Mouse (Mus musculus) limb, embryonic 12.5 days (tissue): ENCODE results near the gene Klf13. TPM values are rescaled to one million over a fixed set of nuclear protein-coding genes. Genes with fewer than 3 reads are reported as not detected.

Experiments
- ATAC-seq: fragments of 200-750 bp; cut with Nextera tagmentation; 2 replicates; pipeline ENCODE4 v1.8.0; 2017; ENCODE audit warnings: low read depth, moderate TSS enrichment; ENCODE audit not compliant: insufficient number of reproducible peaks, insufficient read depth, low FRiP score, low TSS enrichment
- H3K27ac ChIP-seq: fragments of 300-500 bp; sonication (generic); 2 replicates; pipeline ENCODE4 v1.5.1; 2016; ENCODE audit warnings: mild to moderate bottlenecking, moderate library complexity
- H3K27me3 ChIP-seq: fragments of 300-500 bp; sonication (generic); 2 replicates; pipeline ENCODE4 v1.6.1; 2016; ENCODE audit warnings: mild to moderate bottlenecking, moderate library complexity
- H3K36me3 ChIP-seq: fragments of 300-500 bp; sonication (generic); 2 replicates; pipeline ENCODE4 v1.6.1; 2016; ENCODE audit warnings: mild to moderate bottlenecking, moderate library complexity
- H3K4me1 ChIP-seq: fragments of 300-500 bp; sonication (generic); replicated peaks from 2 replicates; pipeline ENCODE4 v1.6.1; 2016
- H3K4me2 ChIP-seq: fragments of 300-500 bp; sonication (generic); 2 replicates; pipeline ENCODE4 v1.6.1; 2016; ENCODE audit warnings: mild to moderate bottlenecking, moderate library complexity
- H3K4me3 ChIP-seq: fragments of 300-500 bp; sonication (generic); replicated peaks from 2 replicates; pipeline ENCODE4 v1.5.1; 2016; ENCODE audit warnings: mild to moderate bottlenecking
- H3K9ac ChIP-seq: fragments of 300-500 bp; sonication (generic); replicated peaks from 2 replicates; pipeline ENCODE4 v1.6.1; 2016; ENCODE audit warnings: mild to moderate bottlenecking, moderate library complexity
- H3K9me3 ChIP-seq: fragments of 300-500 bp; sonication (generic); 2 replicates; pipeline ENCODE4 v1.6.1; 2016; ENCODE audit warnings: mild to moderate bottlenecking, moderate library complexity
- WGBS: fragments of 180-500 bp; shearing (Covaris S2); methylation state at CpG from one replicate; pipeline ENCODE4 v1.1.7; 2016; 5-methylcytosine and 5-hydroxymethylcytosine counted together
- polyA plus RNA-seq: library from polyadenylated mRNA; unstranded; fragments of >200 nt; fragmentation: Nextera tagmentation; extraction: Ambion mirVana; gene quantifications from 2 replicates; pipeline ENCODE4 v1.2.1, GENCODE M21; 2016

The Klf13 gene
- polyA plus RNA-seq, 1 experiment from 2014 or later: 17.0 TPM

DNA sequence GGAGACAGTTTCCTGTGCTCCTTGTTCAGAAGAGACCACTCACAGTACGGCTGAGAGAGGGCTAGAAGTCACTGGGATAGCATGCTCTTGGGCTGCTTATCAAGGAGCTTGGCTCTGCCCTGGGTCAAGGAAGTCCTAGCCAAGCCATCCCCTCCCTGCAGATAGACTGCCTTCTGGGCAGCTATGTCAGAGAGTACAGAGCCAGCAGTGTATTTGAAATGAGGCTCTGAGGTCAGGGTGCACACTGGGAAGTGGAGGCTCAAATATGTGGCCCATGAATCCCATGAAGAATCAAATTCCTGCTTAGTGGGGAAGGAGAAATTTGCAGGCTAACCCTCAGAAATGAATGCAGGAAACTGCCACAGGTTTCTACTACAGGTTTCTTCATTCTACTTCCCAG lies 4.2 kb downstream of the Klf13 start:
- H3K9ac ChIP-seq: no peak overlapping the region
- no peak overlapping the region for H3K4me3 ChIP-seq
- WGBS: 85% methylated on average over 1 of the region's 1 CpGs
- peaks cover 19% of the 10 kb centered on the region for H3K4me1 ChIP-seq
- ATAC-seq: no peak
- H3K27ac ChIP-seq: no peak overlapping the region
- no peak overlapping the region for H3K4me2 ChIP-seq
- no peaks in the 10 kb centered on the region for H3K36me3 ChIP-seq
- no peaks in the 10 kb centered on the region for H3K9me3 ChIP-seq
- H3K27me3 ChIP-seq: no peaks in the 10 kb centered on the region; the same call in 1 of the 2 replicates

DNA sequence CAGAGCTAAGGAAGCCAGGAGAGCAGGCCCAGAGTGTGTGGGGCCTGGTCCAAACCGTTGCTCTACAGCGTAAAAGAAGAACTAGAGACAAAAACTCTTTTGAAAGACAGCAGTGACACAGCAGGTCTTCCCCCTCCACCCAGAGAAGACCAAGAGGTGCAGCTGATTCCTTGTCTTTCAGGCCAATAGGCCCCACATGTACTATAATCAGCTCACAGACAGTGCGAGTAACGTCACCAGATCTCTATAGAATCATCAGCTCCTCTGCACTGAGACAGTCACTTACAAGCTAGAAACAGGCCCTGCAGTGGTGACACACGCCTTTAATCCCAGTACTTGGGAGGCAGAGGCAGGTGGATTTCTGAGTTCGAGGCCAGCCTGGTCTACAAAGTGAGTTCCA lies 4.8 kb downstream of the Klf13 start:
- peaks cover 19% of the 10 kb centered on the region for H3K4me1 ChIP-seq
- no peak overlapping the region for H3K27ac ChIP-seq
- no peak overlapping the region for H3K9ac ChIP-seq
- H3K27me3 ChIP-seq: no peaks in the 10 kb centered on the region
- no peak for ATAC-seq
- WGBS: 89% methylated on average over 6 of the region's 6 CpGs
- no peak overlapping the region for H3K4me3 ChIP-seq
- H3K9me3 ChIP-seq: no peaks in the 10 kb centered on the region
- no peaks in the 10 kb centered on the region for H3K36me3 ChIP-seq
- H3K4me2 ChIP-seq: no peak overlapping the region

DNA sequence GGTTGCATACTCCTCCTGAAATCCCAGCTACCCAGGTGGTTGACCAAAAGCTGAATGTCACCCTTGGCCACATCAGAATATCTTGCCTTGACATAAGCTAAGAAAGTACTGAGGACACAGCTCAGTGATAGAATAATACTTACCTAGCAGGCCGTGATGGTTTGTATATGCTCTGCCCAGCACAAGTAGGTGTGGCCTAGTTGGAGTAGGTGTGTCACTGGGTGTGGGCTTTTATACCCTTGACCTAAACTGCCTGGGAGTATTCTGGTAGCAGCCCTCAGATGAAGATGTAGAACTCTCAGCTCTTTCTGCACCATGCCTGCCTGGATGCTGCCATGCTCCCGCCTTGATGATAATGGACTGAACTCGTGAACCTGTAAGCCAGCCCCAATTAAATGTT lies 6.3 kb downstream of the Klf13 start:
- H3K36me3 ChIP-seq: no peaks in the 10 kb centered on the region
- ATAC-seq: no peak
- no peak overlapping the region for H3K4me3 ChIP-seq
- H3K4me1 ChIP-seq: peaks cover 19% of the 10 kb centered on the region
- no peak overlapping the region for H3K27ac ChIP-seq
- H3K27me3 ChIP-seq: no peaks in the 10 kb centered on the region
- no peak overlapping the region for H3K4me2 ChIP-seq
- H3K9ac ChIP-seq: no peak overlapping the region
- H3K9me3 ChIP-seq: no peaks in the 10 kb centered on the region
- WGBS: 87% methylated on average over 3 of the region's 3 CpGs

DNA sequence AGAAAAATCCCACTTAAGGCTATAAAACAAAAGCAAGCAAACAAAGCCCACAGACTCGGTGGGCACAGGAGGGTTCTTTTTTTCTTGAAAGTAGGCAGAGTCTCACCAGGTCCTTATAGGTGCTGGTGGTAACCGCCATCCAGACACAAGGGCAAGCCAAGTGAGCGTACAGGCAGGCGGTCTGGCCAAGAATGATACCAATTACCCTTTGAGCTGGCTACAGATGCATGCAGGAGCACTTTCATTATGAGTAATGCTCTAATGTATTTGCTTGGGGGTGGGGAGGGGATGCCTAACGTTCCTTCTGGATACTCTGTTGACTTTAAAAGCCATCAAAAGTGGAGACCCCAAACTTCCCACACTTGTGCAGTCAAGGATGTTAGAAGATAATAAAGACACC lies 7.9 kb downstream of the Klf13 start:
- H3K4me1 ChIP-seq: peaks cover 23% of the 10 kb centered on the region
- 90% methylated on average over 5 of the region's 5 CpGs for WGBS
- H3K4me3 ChIP-seq: no peak overlapping the region
- ATAC-seq: no peak
- H3K36me3 ChIP-seq: no peaks in the 10 kb centered on the region
- H3K27ac ChIP-seq: no peak overlapping the region
- no peaks in the 10 kb centered on the region for H3K9me3 ChIP-seq
- H3K27me3 ChIP-seq: no peaks in the 10 kb centered on the region
- no peak overlapping the region for H3K9ac ChIP-seq
- no peak overlapping the region for H3K4me2 ChIP-seq

DNA sequence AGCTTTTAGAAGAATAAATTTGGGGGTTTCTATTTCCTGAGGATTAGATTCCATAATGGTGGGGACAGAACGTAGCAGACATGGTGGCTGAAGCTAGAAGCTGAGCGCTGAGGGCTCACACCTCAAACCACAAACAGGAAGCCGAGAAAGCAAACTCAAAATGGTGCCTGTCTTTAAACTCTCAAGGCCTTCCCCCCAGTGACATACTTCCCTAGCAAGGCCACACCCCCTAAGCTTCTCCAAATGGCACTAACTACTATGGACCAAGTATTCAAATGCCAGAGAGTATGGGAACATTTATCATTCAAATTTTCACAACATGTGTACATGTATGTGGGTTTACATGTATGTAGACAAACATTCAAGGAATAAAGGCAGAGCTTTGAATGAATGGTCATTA lies 8.6 kb downstream of the Klf13 start:
- no peak for ATAC-seq
- Histone ChIP-seq H3K4me1 (peaks cover 23% of the 10 kb centered on the region), H3K27ac (no peak overlapping the region), H3K27me3 (no peaks in the 10 kb centered on the region), H3K4me3 (no peak overlapping the region), H3K9ac (no peak overlapping the region), H3K4me2 (no peak overlapping the region), H3K9me3 (no peaks in the 10 kb centered on the region), H3K36me3 (no peaks in the 10 kb centered on the region)
- WGBS: 89% methylated on average over 3 of the region's 3 CpGs

DNA sequence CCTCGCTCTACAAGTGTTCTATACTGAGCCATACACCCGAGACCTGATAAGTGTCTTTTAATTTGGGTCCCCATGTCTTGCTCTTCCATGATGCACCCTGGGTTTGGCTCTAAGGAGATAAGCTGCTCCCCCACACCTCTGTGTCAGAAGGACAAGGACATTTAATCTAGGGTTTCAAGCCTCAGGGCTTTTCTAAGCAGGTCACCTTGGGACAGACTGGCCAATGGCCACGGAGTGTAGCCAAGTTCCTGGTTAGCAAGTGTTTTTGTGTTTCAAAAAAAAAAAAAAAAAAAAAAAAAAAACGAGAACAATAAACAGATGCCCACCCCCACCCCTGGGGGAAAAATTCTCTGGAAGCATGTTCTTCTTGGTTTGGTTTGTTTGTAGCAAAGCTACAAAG lies 9.6 kb downstream of the Klf13 start:
- WGBS: 81% methylated on average over 4 of the region's 4 CpGs
- peaks cover 27% of the 10 kb centered on the region for H3K4me1 ChIP-seq

DNA sequence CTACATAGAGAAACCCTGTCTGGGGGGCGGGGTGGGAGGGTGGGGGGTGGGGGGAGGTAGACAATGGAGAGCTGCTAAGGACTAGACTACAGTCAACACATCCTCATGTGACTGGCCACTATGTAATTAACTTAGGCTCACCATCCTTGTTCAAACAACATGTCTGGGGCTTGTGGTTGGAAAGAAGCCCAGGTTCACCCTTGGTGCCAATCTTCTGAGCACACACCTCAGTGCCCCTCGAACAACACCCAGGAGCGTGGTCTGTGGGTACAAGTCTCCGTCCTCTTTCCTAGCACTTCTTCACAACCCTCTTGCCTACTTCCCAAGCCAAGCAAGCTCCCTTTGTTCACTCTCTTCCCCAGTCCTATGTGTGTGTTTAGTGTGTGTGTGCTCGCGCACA lies 11.6 kb downstream of the Klf13 start:
- H3K4me3 ChIP-seq: no peak overlapping the region
- H3K27ac ChIP-seq: no peak overlapping the region
- no peaks in the 10 kb centered on the region for H3K27me3 ChIP-seq
- H3K9me3 ChIP-seq: no peaks in the 10 kb centered on the region
- no peak overlapping the region for H3K4me2 ChIP-seq
- ATAC-seq: no peak
- H3K4me1 ChIP-seq: peaks cover 35% of the 10 kb centered on the region
- no peaks in the 10 kb centered on the region for H3K36me3 ChIP-seq
- WGBS: 90% methylated on average over 6 of the region's 6 CpGs
- H3K9ac ChIP-seq: no peak overlapping the region

More for the DNA sequence above, 9.6 kb downstream of the Klf13 start:
- Histone ChIP-seq H3K9me3 (no peaks in the 10 kb centered on the region), H3K36me3 (no peaks in the 10 kb centered on the region), H3K4me3 (no peak overlapping the region), H3K4me2 (no peak overlapping the region), H3K9ac (no peak overlapping the region), H3K27ac (no peak overlapping the region), H3K27me3 (no peaks in the 10 kb centered on the region)
- ATAC-seq: no peak

DNA sequence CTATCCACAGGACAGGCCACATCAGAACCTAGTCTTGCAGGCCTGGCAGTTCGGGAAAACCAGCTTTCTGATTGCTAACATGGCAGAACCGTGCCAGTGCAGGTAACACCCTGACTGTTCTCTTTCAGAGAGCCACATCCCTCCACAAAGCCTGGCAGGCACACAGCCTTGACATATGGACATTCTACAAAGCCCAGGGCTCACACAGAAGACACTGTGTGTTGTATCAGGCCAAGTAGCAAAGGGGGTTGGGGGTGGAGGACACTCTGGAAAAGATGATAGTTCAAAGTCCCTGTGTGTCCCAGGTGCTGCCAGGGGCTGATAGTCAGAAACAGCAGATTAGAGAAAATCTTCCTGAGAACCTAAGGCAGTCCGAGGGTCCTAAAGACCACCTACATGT lies 12.2 kb downstream of the Klf13 start:
- H3K4me2 ChIP-seq: no peak overlapping the region
- H3K9ac ChIP-seq: no peak overlapping the region
- no peak for ATAC-seq
- 0 out of 2 replicates have a peak overlapping the region, but pooled peaks have one; percentile 45 for H3K27ac ChIP-seq
- no peaks in the 10 kb centered on the region for H3K27me3 ChIP-seq
- no peaks in the 10 kb centered on the region for H3K36me3 ChIP-seq
- peaks cover 36% of the 10 kb centered on the region for H3K4me1 ChIP-seq
- H3K4me3 ChIP-seq: no peak overlapping the region
- no peaks in the 10 kb centered on the region for H3K9me3 ChIP-seq
- WGBS: 86% methylated on average over 3 of the region's 3 CpGs

DNA sequence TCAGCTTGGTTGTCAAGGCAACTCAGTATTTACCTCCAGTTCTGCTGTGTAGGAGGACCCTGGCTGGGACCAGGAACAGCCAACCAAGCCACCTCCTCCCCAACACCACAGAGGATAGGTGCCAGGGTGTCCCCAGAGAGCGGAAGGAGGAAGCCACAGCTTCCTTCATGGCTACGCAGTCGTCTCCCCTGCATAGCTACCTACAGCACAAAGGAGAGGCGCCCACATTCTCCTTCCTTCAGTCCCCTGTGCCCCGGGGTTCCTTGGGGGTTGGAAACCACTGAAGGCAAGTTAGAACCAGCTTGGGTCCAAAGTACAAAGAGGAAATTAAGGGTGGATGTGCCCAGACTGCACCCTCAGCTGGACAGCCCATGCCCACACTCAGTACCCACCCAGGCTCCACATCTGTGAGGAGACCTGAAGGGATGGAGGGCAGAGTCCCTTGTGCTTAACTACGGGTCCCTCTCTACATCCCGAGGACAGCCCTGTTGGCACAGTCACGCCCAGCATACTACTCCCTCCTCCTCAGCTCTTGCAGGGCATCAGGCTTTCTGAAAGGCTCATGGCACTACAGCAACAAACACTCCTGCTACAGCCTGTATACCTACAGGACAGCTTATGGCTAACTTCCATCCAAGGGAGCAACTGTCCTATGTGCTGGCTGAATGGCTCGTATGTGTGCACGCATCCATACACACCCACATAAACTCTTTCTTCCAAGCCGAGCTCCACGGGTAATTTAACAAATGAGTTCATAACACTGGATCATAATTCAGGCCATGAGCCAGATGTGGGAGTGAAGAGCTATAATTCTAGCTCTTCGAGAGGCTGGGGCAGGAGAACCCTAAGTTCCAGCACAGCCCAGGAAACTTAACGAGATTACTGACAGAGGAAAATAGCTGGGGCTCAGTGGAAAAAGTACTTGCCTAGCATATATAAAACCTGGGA lies 13.0 kb downstream of the Klf13 start:
- H3K27me3 ChIP-seq: no peaks in the 10 kb centered on the region
- peak overlapping the region; percentile 62 for H3K27ac ChIP-seq
- H3K36me3 ChIP-seq: no peaks in the 10 kb centered on the region
- H3K9me3 ChIP-seq: no peaks in the 10 kb centered on the region
- H3K4me3 ChIP-seq: no peak overlapping the region
- H3K4me1 ChIP-seq: peaks cover 36% of the 10 kb centered on the region
- WGBS: 68% methylated on average over 14 of the region's 14 CpGs
- peak; percentile 38; the same call in 1 of the 2 replicates for ATAC-seq
- H3K4me2 ChIP-seq: no peak overlapping the region; the same call in 1 of the 2 replicates
- no peak overlapping the region for H3K9ac ChIP-seq

DNA sequence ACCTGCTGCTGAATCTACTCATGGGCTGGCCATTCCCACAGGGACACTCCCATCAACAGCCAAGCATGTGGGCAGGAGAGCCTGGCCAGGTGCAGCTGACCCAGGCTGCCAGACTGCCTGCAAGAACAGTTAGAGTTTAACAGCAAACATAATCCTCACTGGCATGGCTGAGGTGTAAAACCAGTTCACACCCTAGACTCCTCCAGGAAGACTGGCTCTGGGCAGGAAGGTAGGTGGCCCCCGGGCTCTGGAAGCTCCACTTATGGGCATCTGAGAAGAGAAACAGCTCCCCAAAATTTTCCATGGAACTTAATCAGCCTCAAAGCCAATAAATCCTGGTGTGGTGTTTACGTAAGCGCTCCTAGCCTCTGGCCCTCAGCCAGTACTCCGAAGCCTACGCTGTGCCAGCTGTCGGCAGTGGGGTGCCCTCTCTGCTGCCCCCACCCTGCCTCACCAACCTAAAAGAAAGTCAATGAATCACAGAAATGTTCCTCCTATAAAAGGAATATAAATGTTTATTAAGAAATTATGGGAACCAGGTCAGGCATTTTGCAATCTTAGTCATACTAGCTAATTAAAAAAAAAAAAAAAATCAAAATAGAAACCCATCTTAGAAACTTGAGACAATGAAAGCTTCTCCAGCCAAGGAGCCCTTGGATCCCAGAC lies 13.8 kb downstream of the Klf13 start:
- Histone ChIP-seq H3K36me3 (no peaks in the 10 kb centered on the region), H3K4me3 (no peak overlapping the region), H3K9me3 (no peaks in the 10 kb centered on the region), H3K9ac (no peak overlapping the region), H3K27ac (peak overlapping the region; percentile 78), H3K27me3 (no peaks in the 10 kb centered on the region), H3K4me1 (peaks cover 36% of the 10 kb centered on the region), H3K4me2 (peak overlapping the region; percentile 27)
- WGBS: 32% methylated on average over 6 of the region's 6 CpGs
- peak; percentile 58 for ATAC-seq

DNA sequence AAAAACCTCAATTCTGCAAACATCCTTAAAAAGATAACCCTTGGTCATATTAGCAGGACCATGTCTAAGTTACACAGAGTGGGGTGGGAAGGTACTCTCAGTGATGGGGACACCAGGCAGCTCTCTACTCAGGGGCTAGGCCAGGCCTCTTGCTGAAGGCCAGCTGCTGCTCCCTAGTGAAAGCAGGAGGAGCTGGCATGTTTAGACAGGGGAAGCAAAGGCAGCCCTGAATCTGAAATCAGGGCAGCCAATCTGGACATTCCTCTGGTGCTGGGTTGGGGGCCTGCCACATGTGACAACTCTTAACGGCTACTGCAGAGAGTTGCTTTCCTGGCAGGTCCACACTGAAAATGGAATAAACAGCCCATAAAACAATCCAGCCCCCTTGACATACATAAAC lies 14.6 kb downstream of the Klf13 start:
- Histone ChIP-seq H3K9ac (no peak overlapping the region), H3K27me3 (no peaks in the 10 kb centered on the region), H3K4me1 (peaks cover 36% of the 10 kb centered on the region), H3K4me3 (no peak overlapping the region), H3K27ac (peak overlapping the region; percentile 78), H3K9me3 (no peaks in the 10 kb centered on the region), H3K4me2 (no peak overlapping the region), H3K36me3 (no peaks in the 10 kb centered on the region)
- no peak for ATAC-seq
- 24% methylated on average over 1 of the region's 1 CpGs for WGBS
